Mouse (Mus musculus): ENCODE results near the gene Brap. TPM values are rescaled to one million over a fixed set of nuclear protein-coding genes. Genes with fewer than 3 reads are reported as not detected.
A peak's percentile ranks its signal among the peaks of the same experiment; 100 is the strongest.
"Not testable (repeated sequence)": the region's sequence is repeated elsewhere in the genome, so short reads cannot be mapped to it uniquely, and the experiment has no call there.

Gene Brap
- total RNA-seq (2022), result 10 to 100 TPM; 26.0 to 30.9 (median 29.3) TPM

DNA sequence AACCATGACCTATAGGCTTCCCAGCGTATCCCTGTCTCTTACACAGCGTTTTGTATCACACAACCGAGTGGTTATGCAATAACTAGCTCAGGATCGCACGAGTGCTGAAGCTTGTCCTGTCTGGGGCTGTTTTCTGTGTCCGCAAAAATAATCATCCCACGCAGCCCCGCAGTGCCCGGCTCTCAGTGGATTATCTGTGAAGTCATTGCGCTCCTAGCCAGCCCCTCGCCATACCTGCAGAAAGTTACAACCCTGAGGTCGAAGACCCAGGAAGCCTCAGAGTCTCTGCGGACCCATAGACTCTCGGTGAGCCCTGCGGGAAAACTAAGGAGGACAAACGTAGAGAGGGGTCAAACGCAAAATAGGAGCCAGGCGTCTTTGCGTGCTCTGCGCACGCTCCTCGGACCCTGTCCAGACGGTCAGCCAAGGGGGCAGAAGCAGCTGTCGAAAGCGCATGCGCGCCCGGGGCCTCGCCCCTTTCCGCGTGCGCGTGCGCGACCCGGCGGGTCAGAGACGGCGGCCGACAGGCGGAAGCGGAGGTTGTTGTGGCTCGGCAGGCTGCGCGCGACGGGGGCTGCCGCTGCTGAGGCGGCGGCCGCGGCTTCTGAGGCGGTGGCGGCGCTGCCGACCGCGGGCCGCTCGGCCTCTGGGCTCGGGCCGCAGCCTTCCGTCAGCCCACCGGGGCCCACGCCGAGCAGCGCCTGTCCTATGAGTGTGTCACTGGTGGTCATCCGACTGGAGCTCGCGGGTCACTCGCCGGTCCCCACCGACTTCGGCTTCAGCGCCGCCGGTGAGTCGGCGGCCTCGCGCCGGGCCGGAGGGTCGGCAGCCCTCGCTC, at the start of gene Brap, which contains the start of gene Acad10:
Gene Brap, plus strand, starts transcription at position 505 of the 838 bp plus-strand sequence.
Gene Acad10, minus strand, starts transcription at position 456 of the 838 bp plus-strand sequence.
- peak; percentile 93 for DNase-seq (ENCODE audit: low spot score)

GRCm38 (mm10) chr5:121612036-121612435, 48.3 kb upstream of the Brap start:
- DNase-seq (ENCODE audit: low spot score), result no peak

- DNase-seq (ENCODE audit: low spot score), result not testable (repeated sequence)
Measured at GRCm38 (mm10) chr5:121614921-121615320, 45.4 kb upstream of the Brap start.

DNA sequence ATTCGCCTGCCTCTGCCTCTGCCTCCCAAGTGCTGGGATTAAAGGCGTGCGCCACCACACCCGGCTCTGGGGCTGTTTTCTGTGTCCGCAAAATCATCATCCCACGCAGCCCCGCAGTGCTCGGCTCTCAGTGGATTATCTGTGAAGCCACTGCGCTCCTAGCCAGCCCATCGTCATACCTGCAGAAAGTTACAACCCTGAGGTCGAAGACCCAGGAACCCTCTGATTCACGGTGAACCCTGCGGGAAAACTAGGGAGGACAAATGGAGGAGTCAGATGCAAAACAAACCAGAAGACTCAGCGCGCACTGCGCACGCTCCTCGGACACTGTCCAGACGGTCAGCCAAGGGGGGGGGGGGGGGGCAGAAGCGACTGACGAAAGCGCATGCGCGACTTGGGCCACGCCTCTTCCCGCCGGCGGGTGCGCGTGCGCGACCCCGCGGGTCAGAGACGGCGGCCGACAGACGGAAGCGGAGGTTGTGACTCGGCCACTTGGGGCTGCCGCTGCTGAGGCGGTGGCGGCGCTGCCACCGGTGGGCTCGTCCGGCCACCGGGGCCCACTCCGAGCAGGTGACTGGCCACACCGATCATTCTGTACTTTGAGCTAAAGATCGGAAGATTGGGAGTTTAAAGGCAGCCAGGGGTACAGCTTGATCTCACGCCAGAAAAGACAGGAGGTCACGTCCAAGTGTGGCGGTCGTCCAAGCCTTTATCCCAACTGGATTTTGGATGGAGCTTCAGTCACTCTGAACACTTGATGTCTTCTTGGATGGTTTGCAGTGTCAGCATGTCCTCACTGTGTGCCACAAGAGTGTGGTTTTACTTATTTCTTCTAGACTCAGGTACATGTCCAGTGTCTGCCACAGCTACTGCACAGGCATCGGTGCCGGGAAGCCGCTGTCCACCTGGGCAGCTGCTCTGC, 41.5 kb upstream of the Brap start, which contains the start of gene Acad12:
Gene Acad12, minus strand, starts transcription at position 347 of the 922 bp plus-strand sequence.
- DNase-seq (ENCODE audit: low spot score), result peak; percentile 82

- no peak for DNase-seq (ENCODE audit: low spot score)
Measured at GRCm38 (mm10) chr5:121621102-121621501, 39.3 kb upstream of the Brap start.

DNA sequence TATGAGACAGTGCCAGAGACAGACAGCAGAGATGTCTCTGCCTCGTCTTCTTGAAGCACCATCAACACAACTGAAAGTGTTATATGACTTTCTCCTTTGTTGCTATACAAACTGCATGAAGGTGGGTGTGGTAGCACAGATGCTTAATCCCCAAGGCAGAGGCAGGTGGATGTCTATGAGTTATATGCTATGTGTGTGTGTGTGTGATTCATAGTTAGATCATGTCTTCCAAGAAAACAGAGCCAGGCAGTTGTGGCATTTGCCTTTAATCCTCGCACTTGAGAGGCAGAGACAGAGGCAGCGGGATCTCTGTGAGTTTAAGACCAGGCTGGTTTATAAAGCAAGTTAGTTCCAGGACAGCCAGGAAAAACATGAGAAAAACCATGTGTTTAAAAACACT, 37.1 kb upstream of the Brap start:
- DNase-seq (ENCODE audit: low spot score), result no peak

- DNase-seq (ENCODE audit: low spot score), result peak; percentile 77
Measured at GRCm38 (mm10) chr5:121627871-121628270, 32.5 kb upstream of the Brap start.

- DNase-seq (ENCODE audit: low spot score), result not testable (repeated sequence)
Measured at GRCm38 (mm10) chr5:121631106-121631647, 29.2 kb upstream of the Brap start.

DNA sequence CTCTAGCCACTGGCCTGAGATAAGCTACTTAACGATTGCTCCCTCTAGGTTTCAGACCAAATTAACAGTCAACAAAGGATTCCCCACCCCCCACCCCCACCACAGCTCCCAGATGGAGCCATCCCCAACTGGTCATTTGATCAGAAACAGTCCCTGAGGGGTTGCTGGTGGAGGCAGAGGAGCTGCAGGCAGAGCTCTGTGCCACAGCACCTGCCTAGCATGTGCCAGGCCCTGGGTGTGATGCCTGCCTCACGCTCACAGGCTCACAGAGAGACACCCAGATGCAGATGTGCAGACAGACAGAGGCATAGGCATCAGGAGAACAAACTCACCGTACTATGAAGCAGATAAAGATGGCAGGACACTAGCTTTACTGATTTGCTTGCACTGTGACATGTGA, 27.6 kb upstream of the Brap start:
- no peak for DNase-seq (ENCODE audit: low spot score)

DNA sequence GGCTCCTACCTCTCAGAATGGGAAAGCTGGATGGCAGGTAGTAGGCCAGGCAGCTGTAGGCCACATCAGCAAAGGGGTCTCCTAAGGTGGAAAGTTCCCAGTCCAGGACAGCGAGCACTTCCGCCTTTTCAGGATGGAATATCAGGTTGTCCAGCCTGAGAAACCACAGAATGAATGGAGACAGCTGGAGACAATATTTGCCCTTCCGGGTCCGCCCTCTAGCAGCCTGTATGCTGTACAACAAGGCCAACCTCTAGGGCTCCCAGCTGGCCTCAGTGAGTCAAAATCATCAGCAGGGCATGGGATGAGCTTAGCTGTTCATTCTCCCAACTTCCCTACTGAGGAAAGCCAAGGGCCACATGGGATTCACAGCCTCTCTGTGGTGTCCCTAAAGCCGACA, 25.7 kb upstream of the Brap start:
- DNase-seq (ENCODE audit: low spot score), result no peak

DNA sequence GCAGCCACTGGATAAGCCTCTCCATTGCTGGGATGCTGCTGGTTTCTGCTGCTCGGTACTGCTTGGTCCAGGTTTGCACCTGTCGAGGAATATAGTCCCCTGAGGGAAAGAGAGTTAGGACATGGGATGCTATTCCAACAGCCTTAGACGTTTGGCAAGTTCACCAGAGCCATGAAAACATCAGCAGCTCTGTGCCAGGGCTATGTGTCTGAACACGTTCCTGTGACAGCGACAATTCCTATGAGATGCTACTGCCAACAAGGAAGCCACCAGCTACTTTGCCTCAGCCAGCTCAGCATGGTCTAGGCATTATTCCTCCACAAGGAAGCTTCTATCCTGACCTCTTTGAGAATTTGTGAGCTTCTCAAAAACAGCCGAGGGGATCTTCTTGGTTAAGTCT, 23.1 kb upstream of the Brap start:
- DNase-seq (ENCODE audit: low spot score), result no peak

DNA sequence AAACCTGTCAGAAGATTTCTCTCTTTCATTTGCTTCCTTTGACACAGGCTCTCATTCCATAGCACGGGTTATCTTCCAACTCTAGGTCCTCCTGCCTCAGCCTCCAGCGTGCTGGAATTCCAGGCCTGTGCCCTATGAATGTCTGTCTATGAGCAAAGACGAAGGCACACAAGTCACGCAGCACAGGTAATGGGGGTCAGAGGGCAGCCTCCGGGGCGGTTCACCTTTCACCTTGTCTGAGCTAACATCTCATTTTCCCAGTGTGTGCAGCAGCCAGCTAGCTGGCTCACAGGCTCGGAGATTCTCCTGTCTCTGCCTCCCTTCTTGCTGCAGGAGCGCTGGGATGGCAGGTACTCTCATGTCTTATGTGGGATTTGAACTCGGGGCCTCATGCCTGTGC, 20.8 kb upstream of the Brap start:
- no peak for DNase-seq (ENCODE audit: low spot score)

DNA sequence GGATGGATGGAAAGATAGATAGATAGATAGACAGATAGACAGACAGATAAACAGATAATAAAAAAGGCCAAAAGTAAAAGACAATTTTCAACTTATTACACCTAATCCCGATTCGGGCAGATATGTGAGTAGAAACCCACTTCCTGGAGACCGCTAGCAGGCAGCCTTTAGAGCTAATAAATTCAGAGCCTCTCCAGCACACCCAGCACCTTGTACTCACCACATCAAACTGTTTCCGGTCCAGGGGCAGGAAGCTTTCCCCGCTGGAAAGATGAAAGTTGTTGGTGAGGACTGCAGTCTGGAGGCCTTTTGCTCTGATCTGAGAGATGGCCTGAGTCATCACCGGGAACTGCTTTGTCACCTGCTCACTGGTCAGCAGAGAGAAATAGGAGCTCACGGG, 11.2 kb upstream of the Brap start:
- DNase-seq (ENCODE audit: low spot score), result no peak

DNA sequence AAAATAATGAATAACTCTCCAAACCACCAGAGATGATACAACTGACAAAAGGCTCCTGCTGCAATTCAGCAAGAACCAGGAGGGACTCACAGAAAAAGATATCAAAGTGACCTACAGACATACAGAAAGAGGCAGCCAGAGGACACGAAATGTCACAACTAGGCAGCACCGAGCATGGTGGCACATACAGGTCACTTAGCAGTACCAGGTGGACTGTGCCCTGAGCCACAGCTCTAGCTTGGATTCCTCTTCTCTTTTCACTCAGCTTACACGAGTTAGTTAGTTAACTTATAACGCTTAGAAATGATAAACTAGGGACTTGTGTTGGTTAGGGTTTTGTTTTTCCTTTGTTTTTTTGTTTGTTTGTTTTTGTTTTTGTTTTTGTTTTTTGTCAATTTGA, 5.8 kb upstream of the Brap start:
- DNase-seq (ENCODE audit: low spot score), result no peak

DNA sequence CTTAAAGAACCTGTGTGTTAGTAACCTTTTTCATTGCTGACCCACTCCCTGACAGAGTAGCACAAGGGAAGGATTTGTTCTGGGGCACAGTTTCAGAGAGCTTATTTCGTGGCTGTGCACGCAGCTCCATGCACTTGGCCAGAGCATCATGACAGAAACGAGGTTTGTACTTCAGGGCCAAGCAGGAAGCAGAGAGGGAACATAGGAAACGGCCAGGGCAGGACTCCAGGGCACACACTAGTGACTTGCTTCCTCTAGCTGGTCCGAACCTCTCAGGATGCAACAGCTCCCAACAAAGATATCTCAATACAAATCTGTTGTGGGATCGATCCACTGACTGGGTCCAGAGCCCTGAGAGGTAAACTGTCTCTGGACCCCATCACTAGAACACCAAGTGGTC, 3.5 kb upstream of the Brap start:
- peak; percentile 19 for DNase-seq (ENCODE audit: low spot score)

DNA sequence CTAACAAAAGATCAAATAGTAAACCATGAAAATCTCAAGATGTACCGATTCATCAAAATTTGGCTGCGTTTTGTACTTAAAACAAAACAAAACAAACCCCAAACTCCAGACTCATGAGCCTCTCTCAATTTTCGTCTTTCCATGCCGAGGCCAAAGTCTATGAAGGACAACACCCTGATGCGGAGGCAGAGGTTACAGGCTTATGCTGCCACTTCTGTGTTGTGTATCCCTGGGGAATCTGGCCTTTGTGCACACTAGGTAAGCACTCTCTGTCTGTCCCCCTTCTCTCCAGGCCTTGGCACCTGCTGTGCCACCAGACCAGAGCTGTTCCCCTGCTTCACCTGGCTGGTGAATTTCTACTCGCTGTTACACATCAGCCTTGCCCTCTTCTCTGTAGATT, 2.7 kb upstream of the Brap start:
- not testable (repeated sequence) for DNase-seq (ENCODE audit: low spot score)

DNA sequence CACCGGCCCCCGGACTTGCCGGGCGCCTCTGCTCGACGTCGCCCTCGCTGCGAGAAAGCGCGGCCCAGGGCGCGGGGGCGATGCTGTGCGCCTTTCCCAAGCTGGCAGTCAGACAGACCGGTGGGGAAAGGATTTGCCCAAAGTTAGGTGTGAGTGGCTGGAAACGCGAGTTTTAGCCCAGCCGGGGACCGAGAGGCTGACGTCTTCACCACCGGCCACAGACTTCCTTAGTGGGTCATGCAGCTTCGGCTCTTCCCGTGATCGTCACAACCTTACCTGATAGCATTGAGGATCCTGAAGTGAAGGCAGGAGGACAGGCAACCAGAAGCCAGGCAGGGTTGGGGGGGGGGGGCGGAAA, 513 bp downstream of the Brap start:
- no peak for DNase-seq (ENCODE audit: low spot score)

GRCm38 (mm10) chr5:121661494-121661893, 1.1 kb downstream of the Brap start:
- DNase-seq (ENCODE audit: low spot score), result no peak

DNA sequence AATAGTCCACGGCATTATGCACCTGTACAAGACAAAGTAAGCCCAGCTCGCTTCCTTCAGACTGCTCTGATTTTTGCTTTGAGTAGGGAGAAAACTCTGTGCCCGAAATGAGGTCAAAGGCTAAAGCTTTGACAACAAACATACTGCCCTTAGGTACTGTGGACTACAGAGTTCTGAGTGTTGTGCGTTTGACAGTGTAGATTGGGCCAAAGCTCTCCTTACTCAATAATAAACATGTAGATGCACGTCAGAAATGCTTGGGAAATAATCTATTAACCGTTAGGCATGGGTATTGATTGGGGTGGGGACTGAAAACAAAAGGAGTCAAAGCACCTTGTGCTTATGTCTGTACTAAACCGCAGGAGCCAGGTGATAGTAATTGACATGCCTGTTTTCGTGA, 3.1 kb downstream of the Brap start:
- DNase-seq (ENCODE audit: low spot score), result no peak

DNA sequence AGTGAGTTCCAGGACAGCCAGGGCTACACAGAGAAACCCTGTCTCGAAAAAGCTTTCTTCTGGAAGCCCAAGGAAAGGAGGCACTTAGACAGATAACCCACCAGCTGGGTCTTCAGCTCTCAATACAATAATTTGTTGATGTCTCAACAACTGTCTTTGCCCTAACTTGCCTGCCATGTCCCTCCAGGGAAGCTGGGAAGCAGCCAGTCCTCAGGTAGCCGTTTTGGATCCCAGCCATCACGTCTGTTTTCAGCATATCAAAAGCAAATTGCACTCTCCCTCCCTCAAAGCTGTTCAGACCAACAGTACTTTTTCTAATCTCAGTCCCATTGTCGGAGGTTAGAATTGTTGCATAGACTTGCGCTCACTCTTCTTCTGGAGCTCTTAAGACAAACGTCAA, 3.7 kb downstream of the Brap start:
- DNase-seq (ENCODE audit: low spot score), result no peak

DNA sequence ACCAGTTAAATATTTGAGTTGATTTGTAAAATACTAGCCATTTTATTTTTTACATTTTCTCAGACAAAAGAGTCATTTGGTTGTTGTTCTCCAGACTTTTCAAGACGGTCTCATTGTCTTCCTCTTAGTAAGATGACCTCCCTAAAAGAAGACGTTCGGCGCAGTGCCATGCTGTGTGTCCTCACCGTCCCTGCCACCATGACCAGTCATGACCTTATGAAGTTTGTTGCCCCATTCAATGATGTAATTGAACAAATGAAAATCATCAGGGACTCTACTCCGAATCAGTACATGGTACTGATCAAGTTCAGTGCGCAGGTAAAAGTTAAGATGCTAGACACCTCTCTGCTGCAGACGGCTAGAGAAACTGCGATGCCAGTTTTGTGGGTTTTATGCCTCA, 4.6 kb downstream of the Brap start:
- no peak for DNase-seq (ENCODE audit: low spot score)

GRCm38 (mm10) chr5:121667067-121667466, 6.7 kb downstream of the Brap start:
- no peak for DNase-seq (ENCODE audit: low spot score)
